ENCODE assay signal across 8 mouse cellular contexts in the genomic region with DNA sequence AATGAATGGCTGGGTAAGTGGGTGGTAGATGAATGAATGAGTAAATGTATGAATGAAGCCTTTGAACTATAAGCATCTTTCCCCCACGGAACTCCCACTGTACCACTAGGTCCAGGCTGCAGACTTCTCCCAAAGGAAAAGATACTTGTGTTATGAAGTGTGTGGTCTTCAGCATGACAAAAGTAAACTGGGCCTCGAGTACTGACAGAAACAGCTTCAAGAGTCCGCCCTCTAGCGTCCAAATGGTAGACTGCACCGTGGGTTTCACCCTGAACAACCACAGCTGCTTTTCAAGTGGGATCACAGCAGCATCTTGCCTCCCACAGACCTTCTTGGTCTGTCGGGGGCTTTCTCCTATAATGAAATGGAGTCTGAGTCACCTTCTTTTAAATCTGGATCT. TPM values are rescaled to one million over a fixed set of nuclear protein-coding genes. Genes with fewer than 3 reads are reported as not detected.
DNase-seq lines count a peak whose midpoint lies in the region; ATAC-seq and TF ChIP-seq lines count a peak whose summit lies in the region.

No protein-coding gene starts in this region.

- peak; percentile 21 for DNase-seq in ovary, postnatal 10 days (ENCODE audit: low spot score)
- DNase-seq in ovary, adult 18-20 months (ENCODE audit: low spot score) = no peak
- peak; percentile 49 for DNase-seq in cerebellum, adult 9-10 months
- DNase-seq in frontal cortex, postnatal 36 days (ENCODE audit: low spot score in 2 of 2) = peak; percentile 78 to 85
- DNase-seq in kidney, postnatal 4 days = peak; percentile 80 to 82
- DNase-seq in lung, embryonic 14.5 days = peak; percentile 85
- peak; percentile 26 for DNase-seq in retina, adult 2 months (ENCODE audit: low read depth, low spot score)
- DNase-seq in thymus, postnatal 25 days = peak; percentile 51

- H3K9me3 ChIP-seq in lung, embryonic 14.5 days (ENCODE audit: low read depth, low read length) = no peaks in the 10 kb centered on the region

- ATAC-seq in lung, embryonic 14.5 days (ENCODE audit: insufficient read depth) = peak; percentile 49; the same call in 1 of the 2 replicates

- H3K9ac ChIP-seq in lung, embryonic 14.5 days = no peak overlapping the region

- H3K4me3 ChIP-seq in lung, embryonic 14.5 days (ENCODE audit: low read depth, low read length) = no peak overlapping the region

- H3K27me3 ChIP-seq in lung, embryonic 14.5 days (ENCODE audit: insufficient read depth, low read length) = no peaks in the 10 kb centered on the region

- no peaks in the 10 kb centered on the region for H3K4me1 ChIP-seq in lung, embryonic 14.5 days (ENCODE audit: insufficient read depth)

- 7% methylated on average over 6 of the region's 6 CpGs for WGBS in lung, embryonic 14.5 days

- TF ChIP-seq CTCF in lung, embryonic 14.5 days (IDR thresholded peaks at IDR 0.05; ENCODE audit: low read depth) = peak; percentile 88

- no peak overlapping the region for H3K27ac ChIP-seq in lung, embryonic 14.5 days (ENCODE audit: low read depth)

- H3K36me3 ChIP-seq in lung, embryonic 14.5 days (ENCODE audit: insufficient read depth) = no peaks in the 10 kb centered on the region

- no peak overlapping the region for H3K4me2 ChIP-seq in lung, embryonic 14.5 days

RNA-seq across cellular contexts. Expression of a gene that starts 54.7 kb away (rescaled TPM):
- not detected in 2 replicates for polyA plus RNA-seq in lung, embryonic 14.5 days (2014; fragmentation: Nextera tagmentation; extraction: Ambion mirVana)
